Mouse (Mus musculus) neural tube, embryonic 11.5 days (tissue): ENCODE results near the gene Vps53. TPM values are rescaled to one million over a fixed set of nuclear protein-coding genes. Genes with fewer than 3 reads are reported as not detected.
"Not testable (repeated sequence)": the region's sequence is repeated elsewhere in the genome, so short reads cannot be mapped to it uniquely, and the experiment has no call there.

Experiments used
- ATAC-seq: fragments of 200-750 bp; cut with Nextera tagmentation; 2 replicates; pipeline ENCODE4 v1.8.0; 2017; ENCODE audit warnings: moderate number of reproducible peaks, mild to moderate bottlenecking, moderate TSS enrichment, moderate library complexity; ENCODE audit not compliant: insufficient read depth, low FRiP score, low TSS enrichment
- DNase-seq: peaks from one replicate; pipeline ENCODE4 v3.0.0-alpha.2; 2015; ENCODE audit warnings: low spot score
- H3K27ac ChIP-seq: fragments of 300-500 bp; sonication (generic); 2 replicates; pipeline ENCODE4 v1.5.1; 2014; ENCODE audit warnings: low read depth, mild to moderate bottlenecking, low read length
- H3K27me3 ChIP-seq: fragments of 300-500 bp; sonication (generic); 2 replicates; pipeline ENCODE4 v1.6.1; 2014; ENCODE audit warnings: mild to moderate bottlenecking, low read length, mixed read lengths; ENCODE audit not compliant: control insufficient read depth, insufficient read depth
- H3K36me3 ChIP-seq: fragments of 300-500 bp; sonication (generic); 2 replicates; pipeline ENCODE4 v1.6.1; 2014; ENCODE audit warnings: mild to moderate bottlenecking, low read length, moderate library complexity, mixed read lengths; ENCODE audit not compliant: control insufficient read depth, insufficient read depth
- H3K4me1 ChIP-seq: fragments of 300-500 bp; sonication (generic); 2 replicates; pipeline ENCODE4 v1.6.1; 2014; ENCODE audit warnings: low read length, mixed read lengths; ENCODE audit not compliant: control insufficient read depth, insufficient read depth
- H3K4me2 ChIP-seq: fragments of 300-500 bp; sonication (generic); 2 replicates; pipeline ENCODE4 v1.6.1; 2014; ENCODE audit warnings: low read depth, mild to moderate bottlenecking, moderate library complexity
- H3K4me3 ChIP-seq: fragments of 300-500 bp; sonication (generic); 2 replicates; pipeline ENCODE4 v1.5.1; 2014; ENCODE audit warnings: low read depth, low read length
- H3K9ac ChIP-seq: fragments of 300-500 bp; sonication (generic); 2 replicates; pipeline ENCODE4 v1.6.1; 2014; ENCODE audit warnings: mild to moderate bottlenecking, low read length
- H3K9me3 ChIP-seq: fragments of 300-500 bp; sonication (generic); 2 replicates; pipeline ENCODE4 v1.6.1; 2016; ENCODE audit warnings: low read length; ENCODE audit not compliant: control insufficient read depth
- WGBS: fragments of 180-500 bp; shearing (Covaris S2); extraction: QIAGEN DNeasy Blood & Tissue Kit; methylation state at CpG from one replicate; pipeline ENCODE4 v1.1.7; 2014; 5-methylcytosine and 5-hydroxymethylcytosine counted together
- polyA plus RNA-seq: library from polyadenylated mRNA; unstranded; fragments of >200 nt; fragmentation: Nextera tagmentation; extraction: Ambion mirVana; gene quantifications from 2 replicates; pipeline ENCODE4 v1.2.1, GENCODE M21; 2014

Vps53 gene
- polyA plus RNA-seq, 1 experiment from 2014 or later = 50.8 TPM

DNA sequence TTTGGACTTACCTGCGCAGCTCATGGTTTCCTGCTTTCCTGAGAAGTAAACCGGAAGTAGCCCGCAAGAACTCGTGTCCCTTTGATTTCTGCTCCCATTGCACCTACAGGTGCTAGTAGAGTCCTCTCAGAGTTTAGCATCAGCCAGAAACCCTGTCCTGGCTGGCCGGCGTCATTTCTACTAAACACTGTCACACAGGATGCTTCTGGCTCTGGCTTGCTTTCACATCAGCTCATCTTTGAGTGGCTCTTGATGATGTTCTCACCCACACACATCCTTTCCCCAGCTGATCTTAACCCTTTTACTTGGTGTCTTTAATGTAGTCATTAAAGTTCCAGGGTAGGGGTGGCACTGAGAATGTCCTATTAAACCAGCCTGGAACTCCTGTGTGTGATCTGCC, 164.2 kb downstream of the Vps53 start:
- no peaks in the 10 kb centered on the region for H3K27me3 ChIP-seq
- ATAC-seq (no peak), DNase-seq (no peak)
- no peaks in the 10 kb centered on the region for H3K9me3 ChIP-seq
- H3K4me3 ChIP-seq = no peak overlapping the region
- H3K9ac ChIP-seq = no peak overlapping the region
- H3K4me2 ChIP-seq = no peak overlapping the region
- no peaks in the 10 kb centered on the region for H3K4me1 ChIP-seq
- whole genome bisulfite sequencing = 90% methylated on average over 6 of the region's 6 CpGs
- no peaks in the 10 kb centered on the region for H3K36me3 ChIP-seq
- no peak overlapping the region for H3K27ac ChIP-seq

DNA sequence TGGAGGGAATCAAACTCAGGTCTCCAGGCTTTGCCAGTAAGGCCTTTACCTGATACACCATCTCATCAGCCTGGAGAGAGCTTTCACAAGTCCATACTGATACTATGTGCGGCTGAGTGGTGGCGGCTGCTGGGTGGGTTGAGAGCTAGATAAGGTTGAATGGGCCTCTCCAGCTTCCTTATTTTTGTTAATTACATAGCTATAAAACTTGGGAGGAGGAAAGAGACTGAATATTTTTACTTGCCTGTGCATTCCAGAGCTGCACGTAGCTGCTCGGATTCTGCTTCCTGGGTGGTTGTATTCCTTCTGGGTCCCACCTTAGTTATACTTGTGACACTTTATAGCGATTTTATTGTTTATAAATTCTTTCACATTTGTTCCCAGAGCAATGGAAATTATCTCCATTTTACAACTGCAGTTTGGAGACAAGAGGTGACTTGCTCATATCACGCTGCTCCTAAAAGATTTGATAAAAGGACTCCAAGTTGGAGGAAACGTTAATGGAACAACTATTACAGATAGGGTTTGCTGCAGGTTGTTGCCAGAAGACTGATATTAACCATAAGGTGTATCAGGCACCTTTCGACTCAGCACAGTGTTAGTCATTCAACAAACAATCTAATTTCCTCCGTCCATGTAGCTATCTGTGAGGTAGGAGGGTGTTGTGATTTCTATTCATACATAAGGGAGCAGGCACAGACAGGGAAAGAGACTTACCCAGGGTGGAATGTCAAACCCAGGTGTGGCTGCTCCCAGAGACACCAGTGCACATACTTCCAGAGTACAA, 168.4 kb downstream of the Vps53 start:
- Histone ChIP-seq H3K36me3 (no peaks in the 10 kb centered on the region), H3K4me3 (no peak overlapping the region), H3K4me1 (no peaks in the 10 kb centered on the region), H3K9me3 (no peaks in the 10 kb centered on the region), H3K27me3 (no peaks in the 10 kb centered on the region), H3K4me2 (no peak overlapping the region), H3K27ac (no peak overlapping the region), H3K9ac (no peak overlapping the region)
- DNase-seq = no peak
- no peak for ATAC-seq
- WGBS = 86% methylated on average over 9 of the region's 9 CpGs

DNA sequence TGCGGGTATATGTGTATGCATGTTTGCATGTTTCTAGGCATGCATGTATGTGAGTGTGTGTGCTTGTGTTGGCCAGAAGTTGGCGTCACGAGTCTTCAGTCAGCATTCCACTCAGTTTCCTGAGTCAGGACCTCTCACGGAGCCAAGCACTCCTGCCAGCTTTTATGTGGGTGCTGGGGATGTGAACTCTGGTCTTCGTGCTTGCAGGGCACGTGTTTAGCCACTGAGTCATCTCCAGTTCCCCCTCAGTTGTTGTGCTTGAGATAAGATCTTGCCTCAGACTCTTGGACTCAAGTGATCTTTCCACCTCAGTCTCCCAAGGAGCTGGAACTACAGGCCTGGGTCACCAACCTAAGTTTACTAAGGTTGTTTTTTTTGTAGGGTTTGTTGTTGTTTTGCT, 170.3 kb downstream of the Vps53 start:
- Histone ChIP-seq H3K36me3 (no peaks in the 10 kb centered on the region), H3K4me2 (no peak overlapping the region), H3K27me3 (no peaks in the 10 kb centered on the region), H3K4me1 (no peaks in the 10 kb centered on the region), H3K9ac (no peak overlapping the region), H3K9me3 (no peaks in the 10 kb centered on the region), H3K27ac (no peak overlapping the region), H3K4me3 (no peak overlapping the region)
- no peak for DNase-seq
- no peak for ATAC-seq
- 90% methylated on average over 6 of the region's 6 CpGs for WGBS

DNA sequence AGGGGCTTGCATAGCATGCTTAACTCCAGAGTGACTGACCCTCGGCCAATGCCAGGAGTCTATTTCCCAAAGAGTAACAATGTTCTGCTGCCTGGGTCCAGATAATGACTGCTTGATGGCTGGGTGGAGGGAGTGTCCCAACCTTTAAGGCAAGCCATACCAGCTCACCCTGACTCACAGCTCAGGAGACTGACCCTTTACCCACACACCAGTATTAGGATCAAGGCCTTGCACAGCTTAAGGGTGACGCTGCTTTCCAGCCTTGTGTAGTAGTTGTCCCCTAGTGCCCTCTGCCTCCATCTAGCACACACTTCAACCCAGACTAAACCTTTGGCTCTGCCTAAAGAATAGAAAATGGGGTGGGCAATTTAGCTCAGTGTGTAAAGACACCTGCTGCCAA, 171.3 kb downstream of the Vps53 start:
- no peak overlapping the region for H3K4me3 ChIP-seq
- H3K9ac ChIP-seq = no peak overlapping the region
- no peak overlapping the region for H3K4me2 ChIP-seq
- WGBS = 82% methylated on average over 2 of the region's 2 CpGs
- no peaks in the 10 kb centered on the region for H3K27me3 ChIP-seq
- H3K4me1 ChIP-seq = no peaks in the 10 kb centered on the region
- no peaks in the 10 kb centered on the region for H3K9me3 ChIP-seq
- no peaks in the 10 kb centered on the region for H3K36me3 ChIP-seq
- H3K27ac ChIP-seq = no peak overlapping the region
- ATAC-seq = no peak
- no peak for DNase-seq

DNA sequence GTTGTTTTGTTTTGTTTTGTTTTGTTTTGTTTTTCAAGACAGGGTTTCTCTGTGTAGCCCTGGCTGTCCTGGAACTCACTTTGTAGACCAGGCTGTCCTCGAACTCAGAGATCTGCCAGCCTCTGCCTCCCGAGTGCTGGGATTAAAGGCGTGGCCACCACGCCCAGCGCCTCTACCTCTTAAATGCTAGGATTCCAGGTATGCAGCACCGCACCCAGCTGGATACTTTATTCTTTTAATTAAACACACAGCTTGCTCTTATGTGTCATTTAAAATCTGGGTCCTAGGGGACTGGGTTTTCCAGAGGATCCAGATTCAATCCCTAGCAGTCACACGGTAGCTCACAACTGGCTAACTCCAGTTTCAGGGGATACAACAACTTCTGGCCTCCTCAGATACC, 175.2 kb downstream of the Vps53 start:
- not testable (repeated sequence) for H3K27me3 ChIP-seq, H3K4me3 ChIP-seq, DNase-seq, H3K9me3 ChIP-seq, H3K9ac ChIP-seq, H3K4me2 ChIP-seq, H3K36me3 ChIP-seq, H3K27ac ChIP-seq, ATAC-seq, H3K4me1 ChIP-seq
- WGBS = 93% methylated on average over 7 of the region's 7 CpGs

DNA sequence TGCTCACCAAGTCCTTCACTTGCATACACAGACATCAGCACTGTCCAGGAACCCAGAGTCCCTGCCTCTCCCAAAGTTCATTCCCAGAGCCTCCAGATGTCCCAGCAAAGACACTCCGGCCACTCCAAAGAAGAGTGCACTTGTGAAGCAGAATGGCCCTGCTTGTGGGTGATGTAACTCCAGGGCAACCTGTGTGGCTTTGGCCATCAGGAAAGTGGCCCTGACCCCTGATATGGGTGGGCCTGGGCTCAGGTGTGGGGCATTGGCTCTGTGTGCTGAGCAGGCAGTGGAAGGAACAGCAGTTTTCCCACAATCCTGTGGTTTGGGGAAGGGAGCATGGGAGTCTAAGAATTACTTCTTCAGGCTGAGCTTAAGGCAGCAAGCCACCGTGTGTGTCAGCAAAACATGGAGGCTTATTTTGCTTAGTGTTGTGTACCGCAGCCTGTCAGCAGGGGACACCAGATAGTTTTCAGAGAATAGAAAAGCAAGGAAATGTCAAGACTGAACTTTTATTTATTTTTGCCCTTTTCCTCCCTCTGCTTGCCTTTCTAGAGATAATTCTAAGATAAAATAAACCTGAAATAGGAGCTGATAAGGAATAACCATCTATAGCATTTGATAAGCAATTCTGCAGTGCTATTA, 178.1 kb downstream of the Vps53 start:
- Histone ChIP-seq H3K4me1 (no peaks in the 10 kb centered on the region), H3K36me3 (no peaks in the 10 kb centered on the region), H3K27me3 (no peaks in the 10 kb centered on the region), H3K9me3 (no peaks in the 10 kb centered on the region), H3K9ac (no peak overlapping the region), H3K4me3 (no peak overlapping the region), H3K27ac (no peak overlapping the region), H3K4me2 (no peak overlapping the region)
- no peak for DNase-seq
- ATAC-seq = no peak
- 63% methylated on average over 3 of the region's 3 CpGs for WGBS

DNA sequence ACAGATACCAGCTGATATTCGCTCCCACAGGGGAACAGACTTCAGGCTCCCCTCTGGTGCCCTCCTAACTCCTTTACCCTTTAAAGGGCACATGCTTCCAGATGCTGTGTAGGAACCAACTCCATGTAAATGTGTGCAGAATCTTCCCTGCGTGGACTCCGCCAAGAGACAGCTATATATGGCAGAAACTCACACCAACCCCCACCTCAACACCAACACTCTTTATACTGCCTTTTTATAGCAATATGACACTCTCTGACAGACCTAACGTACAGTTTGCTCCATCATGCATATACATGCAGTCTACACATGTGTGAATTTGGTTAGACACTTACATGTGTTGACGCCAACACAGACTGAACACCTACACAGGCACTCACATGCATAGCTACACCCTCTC, 178.7 kb downstream of the Vps53 start:
- Histone ChIP-seq H3K9me3 (no peaks in the 10 kb centered on the region), H3K27ac (no peak overlapping the region)
- 86% methylated on average over 5 of the region's 5 CpGs for WGBS

DNA sequence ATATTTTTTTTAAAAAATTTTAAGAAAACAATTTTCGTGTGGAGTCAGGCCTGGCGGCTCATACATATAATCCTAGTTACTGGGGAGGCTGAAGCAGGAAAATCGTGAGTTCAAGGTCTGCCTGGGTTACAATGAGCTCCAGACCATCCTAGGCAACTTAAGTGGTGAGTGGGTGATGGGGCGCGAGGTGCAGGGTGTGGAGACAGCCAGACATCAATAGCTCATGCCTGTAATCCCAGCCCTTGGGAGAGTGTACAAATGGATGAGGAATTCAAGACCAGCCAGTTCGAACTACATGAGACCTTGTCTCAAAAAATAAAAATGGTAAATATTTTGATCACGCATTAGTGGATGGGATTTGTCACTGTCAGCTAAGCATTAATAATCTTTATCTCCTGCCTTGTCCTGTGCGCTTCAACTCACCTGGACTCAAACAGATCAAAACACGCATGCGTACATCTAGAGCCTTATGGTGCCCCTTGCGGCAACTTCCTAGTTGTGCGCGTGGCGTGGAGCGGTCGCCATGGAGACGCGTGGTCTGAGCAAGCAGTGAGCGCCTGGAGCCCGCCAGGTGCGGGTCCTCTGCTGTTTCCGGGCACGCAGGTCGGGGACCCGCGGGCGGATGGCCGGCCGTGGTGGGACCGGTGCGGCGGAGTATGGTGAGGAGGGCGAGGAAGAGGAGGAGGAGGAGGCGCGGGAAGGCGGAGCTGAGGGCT, 179.8 kb downstream of the Vps53 start, which contains the start of gene 1700016K19Rik:
1700016K19Rik (plus strand) TSS at position 473 of the 716 bp plus-strand sequence.
- WGBS = 12% methylated on average over 36 of the region's 36 CpGs
- ATAC-seq = no peak
- no peak within 1 kb of the TSS for H3K9ac ChIP-seq

More for the DNA sequence above, 178.7 kb downstream of the Vps53 start:
- Histone ChIP-seq H3K4me3 (no peak overlapping the region), H3K4me1 (no peaks in the 10 kb centered on the region), H3K4me2 (no peak overlapping the region), H3K9ac (no peak overlapping the region), H3K27me3 (no peaks in the 10 kb centered on the region), H3K36me3 (no peaks in the 10 kb centered on the region)
- DNase-seq (no peak), ATAC-seq (no peak)

More for the DNA sequence above, 179.8 kb downstream of the Vps53 start, which contains the start of gene 1700016K19Rik:
- peak within 1 kb of the TSS; percentile 80 for H3K4me2 ChIP-seq
- H3K27ac ChIP-seq = no peak within 1 kb of the TSS
- no peaks in the 10 kb centered on the region for H3K27me3 ChIP-seq
- H3K4me3 ChIP-seq = peak within 1 kb of the TSS; percentile 38
- H3K36me3 ChIP-seq = no peaks in the 10 kb centered on the region
- no peaks in the 10 kb centered on the region for H3K4me1 ChIP-seq
- peak; percentile 83 for DNase-seq
- H3K9me3 ChIP-seq = no peaks in the 10 kb centered on the region
